Mouse (Mus musculus) G1E (cell line): ENCODE results near the gene Apom.

Source experiments
- CTCF ChIP-seq: IDR thresholded peaks from 2 replicates; pipeline ENCODE4 v1.5.1; 2012; ENCODE audit warnings: low read depth, low read length, inconsistent platforms, mixed read lengths
- GATA1 ChIP-seq: IDR thresholded peaks from 2 replicates; pipeline ENCODE4 v1.6.1; 2012; ENCODE audit warnings: borderline replicate concordance, low read length, inconsistent platforms, mixed read lengths
- POLR2AphosphoS5 ChIP-seq: IDR thresholded peaks from 2 replicates; pipeline ENCODE4 v1.6.1; 2012; ENCODE audit warnings: low read depth, low read length, inconsistent platforms; ENCODE audit not compliant: insufficient replicate concordance
- TAL1 ChIP-seq: conservative IDR thresholded peaks from 2 replicates; pipeline ENCODE4 v1.6.1; 2012; ENCODE audit warnings: low read depth, low read length, inconsistent platforms, mixed read lengths

DNA sequence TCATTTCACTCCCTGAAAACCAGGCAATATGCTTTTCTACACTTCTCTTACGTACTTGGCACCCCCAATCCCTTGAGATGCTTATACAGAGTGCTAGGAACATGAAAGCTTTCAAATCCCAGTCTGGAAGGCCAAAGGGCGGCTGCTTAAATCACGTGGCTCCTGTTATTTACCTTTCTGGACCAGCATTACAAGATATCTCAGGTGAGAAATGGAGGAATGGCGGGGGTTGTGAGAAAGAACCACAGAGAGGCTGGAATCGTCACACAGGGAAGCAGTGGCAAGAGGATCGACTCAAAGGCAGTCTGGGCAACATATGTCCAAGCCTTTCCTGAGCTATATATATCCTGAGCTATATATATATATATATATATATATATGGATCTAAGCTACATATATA, 6.3 kb downstream of the Apom start:
- TF ChIP-seq CTCF, result no peak
- no peak for TF ChIP-seq GATA1
- no peak for TF ChIP-seq TAL1
- TF ChIP-seq POLR2AphosphoS5, result no peak
